Mouse (Mus musculus): ENCODE data around the gene Lrrc4b. TPM values are rescaled to one million over a fixed set of nuclear protein-coding genes. Genes with fewer than 3 reads are reported as not detected.

Gene Lrrc4b
- polyA plus RNA-seq, 1 experiment, result not detected

- no peak overlapping the region for H3ac ChIP-seq (ENCODE audit: control insufficient read depth, insufficient read length, low read depth)
- no peaks in the 10 kb centered on the region for H3K36me3 ChIP-seq (ENCODE audit: control insufficient read depth, insufficient read depth)
- peaks cover 67% of the 10 kb centered on the region for H3K27me3 ChIP-seq (ENCODE audit: control insufficient read depth, insufficient read depth, insufficient read length)
- no peaks in the 10 kb centered on the region for H3K79me2 ChIP-seq (ENCODE audit: control insufficient read depth, insufficient read depth)
- no peaks in the 10 kb centered on the region for H3K79me3 ChIP-seq (ENCODE audit: low read depth)
- TF ChIP-seq FOSL1 (IDR thresholded peaks at IDR 0.05; ENCODE audit: insufficient read depth, low read length, poor library complexity, severe bottlenecking), result no peak
- no peak for TF ChIP-seq MYOG (IDR thresholded peaks at IDR 0.05; ENCODE audit: control insufficient read depth, extremely low read depth, insufficient read length)
- TF ChIP-seq MAX (IDR thresholded peaks at IDR 0.05), result no peak
- TF ChIP-seq CTCF (IDR thresholded peaks at IDR 0.05; ENCODE audit: control insufficient read depth, insufficient read depth, insufficient read length), result no peak
- TF ChIP-seq CEBPB (IDR thresholded peaks at IDR 0.05; ENCODE audit: low read depth), result no peak
- TF ChIP-seq USF1 (IDR thresholded peaks at IDR 0.05; ENCODE audit: low read depth), result no peak
- TF ChIP-seq MYOD1 (IDR thresholded peaks at IDR 0.05; ENCODE audit: control insufficient read depth, insufficient read length, low read depth), result no peak
- H3K4me3 ChIP-seq (ENCODE audit: insufficient read depth, poor library complexity, severe bottlenecking), result no peak overlapping the region
Measured at GRCm38 (mm10) chr7:44443268-44444173, 14.7 kb downstream of the Lrrc4b start.

- Histone ChIP-seq H3K36me3 (ENCODE audit: control insufficient read depth, insufficient read depth) (no peaks in the 10 kb centered on the region), H3K79me3 (ENCODE audit: low read depth) (no peaks in the 10 kb centered on the region), H3K27me3 (ENCODE audit: control insufficient read depth, insufficient read depth, insufficient read length) (peaks cover 70% of the 10 kb centered on the region), H3K4me3 (ENCODE audit: insufficient read depth, poor library complexity, severe bottlenecking) (no peak overlapping the region), H3K79me2 (ENCODE audit: control insufficient read depth, insufficient read depth) (no peaks in the 10 kb centered on the region), H3ac (ENCODE audit: control insufficient read depth, insufficient read length, low read depth) (no peak overlapping the region)
- TF ChIP-seq CEBPB (IDR thresholded peaks at IDR 0.05; ENCODE audit: low read depth) (no peak), CTCF (IDR thresholded peaks at IDR 0.05; ENCODE audit: control insufficient read depth, insufficient read depth, insufficient read length) (no peak), MYOD1 (IDR thresholded peaks at IDR 0.05; ENCODE audit: control insufficient read depth, insufficient read length, low read depth) (no peak), MYOG (IDR thresholded peaks at IDR 0.05; ENCODE audit: control insufficient read depth, extremely low read depth, insufficient read length) (no peak), FOSL1 (IDR thresholded peaks at IDR 0.05; ENCODE audit: insufficient read depth, low read length, poor library complexity, severe bottlenecking) (no peak), MAX (IDR thresholded peaks at IDR 0.05) (no peak), USF1 (IDR thresholded peaks at IDR 0.05; ENCODE audit: low read depth) (no peak)
Measured at GRCm38 (mm10) chr7:44444886-44445527, 16.2 kb downstream of the Lrrc4b start.

GRCm38 (mm10) chr7:44445528-44445923 lies 16.7 kb downstream of the Lrrc4b start:
- no peak overlapping the region for H3K4me3 ChIP-seq (ENCODE audit: insufficient read depth, poor library complexity, severe bottlenecking)
- H3ac ChIP-seq (ENCODE audit: control insufficient read depth, insufficient read length, low read depth), result no peak overlapping the region
- H3K36me3 ChIP-seq (ENCODE audit: control insufficient read depth, insufficient read depth), result no peaks in the 10 kb centered on the region
- H3K79me2 ChIP-seq (ENCODE audit: control insufficient read depth, insufficient read depth), result no peaks in the 10 kb centered on the region
- H3K79me3 ChIP-seq (ENCODE audit: low read depth), result no peaks in the 10 kb centered on the region
- TF ChIP-seq USF1 (IDR thresholded peaks at IDR 0.05; ENCODE audit: low read depth) (no peak), MYOG (IDR thresholded peaks at IDR 0.05; ENCODE audit: control insufficient read depth, extremely low read depth, insufficient read length) (no peak), CTCF (IDR thresholded peaks at IDR 0.05; ENCODE audit: control insufficient read depth, insufficient read depth, insufficient read length) (no peak), MAX (IDR thresholded peaks at IDR 0.05) (no peak), MYOD1 (IDR thresholded peaks at IDR 0.05; ENCODE audit: control insufficient read depth, insufficient read length, low read depth) (no peak), FOSL1 (IDR thresholded peaks at IDR 0.05; ENCODE audit: insufficient read depth, low read length, poor library complexity, severe bottlenecking) (no peak), CEBPB (IDR thresholded peaks at IDR 0.05; ENCODE audit: low read depth) (no peak)
- peaks cover 69% of the 10 kb centered on the region for H3K27me3 ChIP-seq (ENCODE audit: control insufficient read depth, insufficient read depth, insufficient read length)

- TF ChIP-seq USF1 (IDR thresholded peaks at IDR 0.05; ENCODE audit: low read depth), result no peak
- no peak for TF ChIP-seq CTCF (IDR thresholded peaks at IDR 0.05; ENCODE audit: control insufficient read depth, insufficient read depth, insufficient read length)
- no peak for TF ChIP-seq CEBPB (IDR thresholded peaks at IDR 0.05; ENCODE audit: low read depth)
- no peak for TF ChIP-seq FOSL1 (IDR thresholded peaks at IDR 0.05; ENCODE audit: insufficient read depth, low read length, poor library complexity, severe bottlenecking)
- TF ChIP-seq MYOG (IDR thresholded peaks at IDR 0.05; ENCODE audit: control insufficient read depth, extremely low read depth, insufficient read length), result no peak
- TF ChIP-seq MYOD1 (IDR thresholded peaks at IDR 0.05; ENCODE audit: control insufficient read depth, insufficient read length, low read depth), result no peak
- TF ChIP-seq MAX (IDR thresholded peaks at IDR 0.05), result no peak
- Histone ChIP-seq H3K79me3 (ENCODE audit: low read depth) (no peaks in the 10 kb centered on the region), H3K27me3 (ENCODE audit: control insufficient read depth, insufficient read depth, insufficient read length) (peaks cover 68% of the 10 kb centered on the region), H3K4me3 (ENCODE audit: insufficient read depth, poor library complexity, severe bottlenecking) (no peak overlapping the region), H3ac (ENCODE audit: control insufficient read depth, insufficient read length, low read depth) (no peak overlapping the region), H3K36me3 (ENCODE audit: control insufficient read depth, insufficient read depth) (no peaks in the 10 kb centered on the region), H3K79me2 (ENCODE audit: control insufficient read depth, insufficient read depth) (no peaks in the 10 kb centered on the region)
Measured at GRCm38 (mm10) chr7:44446070-44446855, 17.4 kb downstream of the Lrrc4b start.

- Histone ChIP-seq H3K36me3 (ENCODE audit: control insufficient read depth, insufficient read depth) (no peaks in the 10 kb centered on the region), H3ac (ENCODE audit: control insufficient read depth, insufficient read length, low read depth) (no peak overlapping the region), H3K27me3 (ENCODE audit: control insufficient read depth, insufficient read depth, insufficient read length) (peaks cover 33% of the 10 kb centered on the region), H3K79me2 (ENCODE audit: control insufficient read depth, insufficient read depth) (no peaks in the 10 kb centered on the region), H3K4me3 (ENCODE audit: insufficient read depth, poor library complexity, severe bottlenecking) (no peak overlapping the region), H3K79me3 (ENCODE audit: low read depth) (no peaks in the 10 kb centered on the region)
- TF ChIP-seq MYOG (IDR thresholded peaks at IDR 0.05; ENCODE audit: control insufficient read depth, extremely low read depth, insufficient read length), result no peak
- no peak for TF ChIP-seq CEBPB (IDR thresholded peaks at IDR 0.05; ENCODE audit: low read depth)
- TF ChIP-seq FOSL1 (IDR thresholded peaks at IDR 0.05; ENCODE audit: insufficient read depth, low read length, poor library complexity, severe bottlenecking), result no peak
- TF ChIP-seq MYOD1 (IDR thresholded peaks at IDR 0.05; ENCODE audit: control insufficient read depth, insufficient read length, low read depth), result no peak
- no peak for TF ChIP-seq MAX (IDR thresholded peaks at IDR 0.05)
- TF ChIP-seq CTCF (IDR thresholded peaks at IDR 0.05; ENCODE audit: control insufficient read depth, insufficient read depth, insufficient read length), result no peak
- TF ChIP-seq USF1 (IDR thresholded peaks at IDR 0.05; ENCODE audit: low read depth), result no peak
Measured at GRCm38 (mm10) chr7:44453256-44453655, 24.4 kb downstream of the Lrrc4b start.
